Mouse (Mus musculus): ENCODE measurements around the gene Rtl8b. TPM values are rescaled to one million over a fixed set of nuclear protein-coding genes. Genes with fewer than 3 reads are reported as not detected.
A peak's percentile ranks its signal among the peaks of the same experiment; 100 is the strongest.
"Not testable (repeated sequence)": the region's sequence is repeated elsewhere in the genome, so short reads cannot be mapped to it uniquely, and the experiment has no call there.

Rtl8b gene
- polyA plus RNA-seq, 1 experiment from 2014 or later: 20.0 TPM

GRCm38 (mm10) chrX:53642604-53642979, 27.6 kb downstream of the Rtl8b start:
- DNase-seq (ENCODE audit: low spot score); H3K27me3 ChIP-seq (replicated peaks; ENCODE audit: control insufficient read depth, insufficient read depth, low read length); H3K9ac ChIP-seq (ENCODE audit: low read depth, low read length); H3K4me3 ChIP-seq (ENCODE audit: low read depth, low read length); H3K4me1 ChIP-seq (replicated peaks; ENCODE audit: control insufficient read depth, insufficient read depth, low read length); H3K9me3 ChIP-seq (ENCODE audit: control insufficient read depth, low read length); H3K27ac ChIP-seq (ENCODE audit: low read depth, low read length); H3K36me3 ChIP-seq (ENCODE audit: control insufficient read depth, insufficient read depth, low read length); H3K4me2 ChIP-seq: not testable (repeated sequence)
- ATAC-seq (replicated peaks; ENCODE audit: low FRiP score): peak; percentile 18; the same call in 1 of the 2 replicates
- WGBS: 76% methylated on average over 3 of the region's 4 CpGs

- not testable (repeated sequence) for H3K4me2 ChIP-seq; ATAC-seq (replicated peaks; ENCODE audit: low FRiP score); H3K4me1 ChIP-seq (replicated peaks; ENCODE audit: control insufficient read depth, insufficient read depth, low read length); H3K27ac ChIP-seq (ENCODE audit: low read depth, low read length); H3K9me3 ChIP-seq (ENCODE audit: control insufficient read depth, low read length); H3K27me3 ChIP-seq (replicated peaks; ENCODE audit: control insufficient read depth, insufficient read depth, low read length); DNase-seq (ENCODE audit: low spot score); H3K9ac ChIP-seq (ENCODE audit: low read depth, low read length); H3K4me3 ChIP-seq (ENCODE audit: low read depth, low read length); H3K36me3 ChIP-seq (ENCODE audit: control insufficient read depth, insufficient read depth, low read length)
- WGBS: 46% methylated on average over 2 of the region's 3 CpGs
Measured at GRCm38 (mm10) chrX:53638107-53638506, 32.1 kb downstream of the Rtl8b start.

Other genes starting within 250 kb of the Rtl8b start
- gene Etd, start 235.5 kb downstream of the Rtl8b start, polyA plus RNA-seq (2014; fragmentation: Nextera tagmentation; extraction: Ambion mirVana): not detected in 2 replicates
- 5.7 and 6.8 TPM in 2 replicates for gene Rtl8c, start 62.4 kb downstream of the Rtl8b start, polyA plus RNA-seq (2014; fragmentation: Nextera tagmentation; extraction: Ambion mirVana)
- not detected in 2 replicates for gene Gm14597, start 61.4 kb downstream of the Rtl8b start, polyA plus RNA-seq (2014; fragmentation: Nextera tagmentation; extraction: Ambion mirVana)
- 16.4 and 21.2 TPM in 2 replicates for gene Rtl8a, start 26.7 kb downstream of the Rtl8b start, polyA plus RNA-seq (2014; fragmentation: Nextera tagmentation; extraction: Ambion mirVana)
- 0.19 and 0.21 TPM in 2 replicates for gene 4930502E18Rik, start 54.4 kb upstream of the Rtl8b start, polyA plus RNA-seq (2014; fragmentation: Nextera tagmentation; extraction: Ambion mirVana)
- not detected in 2 replicates for gene 1700013H16Rik, start 87.4 kb upstream of the Rtl8b start, polyA plus RNA-seq (2014; fragmentation: Nextera tagmentation; extraction: Ambion mirVana)
- not detected in 2 replicates for gene Zfp36l3, start 106.0 kb upstream of the Rtl8b start, polyA plus RNA-seq (2014; fragmentation: Nextera tagmentation; extraction: Ambion mirVana)
- 1.4 and 2.8 TPM in 2 replicates for gene Xlr, start 127.3 kb upstream of the Rtl8b start, polyA plus RNA-seq (2014; fragmentation: Nextera tagmentation; extraction: Ambion mirVana)

All from liver, embryonic 11.5 days (tissue).